Mouse (Mus musculus): ENCODE measurements around the gene Cep152.

DNA sequence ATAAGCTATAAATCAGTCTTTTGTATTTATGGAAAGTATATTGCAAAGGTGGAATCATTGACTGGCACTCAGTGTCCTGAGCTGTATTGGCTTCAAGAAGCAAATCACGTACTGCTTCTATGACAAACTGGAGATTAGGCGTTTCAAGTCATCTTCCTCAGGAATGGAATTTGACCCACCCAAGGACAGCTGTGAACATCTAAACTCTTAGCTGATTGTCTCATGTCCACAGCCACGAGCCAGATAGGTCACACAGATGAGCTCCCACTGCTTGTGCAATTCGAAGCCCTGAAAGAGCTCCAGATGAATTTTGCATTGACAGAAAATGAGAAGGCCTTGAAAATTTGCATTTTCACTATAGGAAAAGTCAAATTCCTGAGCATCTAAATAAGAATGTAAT, 47.2 kb downstream of the Cep152 start:
- TF ChIP-seq CTCF (IDR thresholded peaks at IDR 0.05; ENCODE audit: control insufficient read depth, insufficient read depth, insufficient replicate concordance, low read depth, low read length) (no peak), POLR2A (IDR thresholded peaks at IDR 0.05; ENCODE audit: control insufficient read depth, low read depth, low read length) (no peak)
